Mouse (Mus musculus) myocyte (in vitro differentiated cells): ENCODE measurements around the gene Dock7.

Source experiments
- CEBPB ChIP-seq: IDR thresholded peaks from 2 replicates; pipeline ENCODE4 v1.6.1; 2011; ENCODE audit warnings: mild to moderate bottlenecking, moderate library complexity; ENCODE audit not compliant: poor library complexity, insufficient read depth, severe bottlenecking
- MYOG ChIP-seq, 3 experiments: IDR thresholded peaks; one replicate each; pipeline ENCODE4 v1.6.1; 2011; ENCODE audit warnings: control low read depth in 2 of 3, low read depth in 2 of 3, mild to moderate bottlenecking in 2 of 3; ENCODE audit not compliant: insufficient read length in 2 of 3, control insufficient read depth in 1 of 3, insufficient read depth in 1 of 3
- POLR2A ChIP-seq: IDR thresholded peaks from one replicate; pipeline ENCODE4 v1.6.1; 2011; ENCODE audit warnings: low read depth, mild to moderate bottlenecking, control low read depth, moderate library complexity; ENCODE audit not compliant: insufficient read length
- POLR2AphosphoS2 ChIP-seq: IDR thresholded peaks from one replicate; pipeline ENCODE4 v1.6.1; 2011; ENCODE audit warnings: low read depth, control low read depth; ENCODE audit not compliant: insufficient read length
- REST ChIP-seq: IDR thresholded peaks from one replicate; pipeline ENCODE4 v1.6.1; 2011; ENCODE audit warnings: mild to moderate bottlenecking, control low read depth, moderate library complexity; ENCODE audit not compliant: insufficient read depth, insufficient read length
- USF1 ChIP-seq: IDR thresholded peaks from one replicate; pipeline ENCODE4 v1.6.1; 2011; ENCODE audit warnings: low read depth, mild to moderate bottlenecking, control low read depth, moderate library complexity

- TF ChIP-seq POLR2A (no peak), CEBPB (no peak), USF1 (no peak), REST (no peak), MYOG (IDR thresholded peaks at IDR 0.05; ENCODE audit: control insufficient read depth in 1 of 3, insufficient read depth in 1 of 3, insufficient read length in 2 of 3, low read depth in 2 of 3) (no peak), POLR2AphosphoS2 (no peak)
Measured at GRCm38 (mm10) chr4:99122047-99122446, 1.3 kb upstream of the Dock7 start.
